Mouse (Mus musculus): ENCODE measurements around the gene Ak5.

DNA sequence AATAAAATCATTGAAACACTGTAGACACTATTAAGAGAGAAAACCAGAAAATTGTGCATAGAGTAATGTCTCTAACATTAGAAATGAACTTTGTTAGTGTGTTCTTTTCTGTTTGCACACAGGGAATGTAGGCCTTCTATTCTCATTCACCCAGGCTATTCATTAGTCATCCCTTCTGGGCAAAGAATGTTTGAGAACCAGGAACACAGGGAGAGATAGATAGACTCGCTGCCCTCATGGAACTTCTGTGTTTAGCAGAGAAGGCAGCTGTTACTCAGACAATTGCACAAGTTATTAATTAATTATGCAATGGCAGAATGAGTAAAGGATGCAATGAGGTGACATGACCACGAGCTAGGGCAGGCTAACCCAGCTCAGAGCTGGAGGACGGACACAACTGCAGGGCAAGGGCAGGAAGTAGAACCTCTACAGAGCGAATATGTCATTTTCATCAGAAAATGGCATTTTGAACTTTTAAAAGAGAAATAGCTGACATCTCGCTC, 39.2 kb upstream of the Ak5 start:
- TF ChIP-seq CTCF (IDR thresholded peaks at IDR 0.05; ENCODE audit: low read depth) (no peak), EP300 (optimal IDR thresholded peaks at IDR 0.05) (no peak)

All from stomach, postnatal 0 days (tissue).